Mouse (Mus musculus) liver, embryonic 14.5 days (tissue): ENCODE data around the gene Rsph14. TPM values are rescaled to one million over a fixed set of nuclear protein-coding genes. Genes with fewer than 3 reads are reported as not detected.
A peak's percentile ranks its signal among the peaks of the same experiment; 100 is the strongest.
"Not testable (repeated sequence)": the region's sequence is repeated elsewhere in the genome, so short reads cannot be mapped to it uniquely, and the experiment has no call there.

Source experiments
- ATAC-seq: fragments of 200-750 bp; cut with Nextera tagmentation; 2 replicates; pipeline ENCODE4 v1.8.0; 2017; ENCODE audit warnings: moderate number of reproducible peaks, mild to moderate bottlenecking, moderate library complexity; ENCODE audit not compliant: insufficient read depth
- DNase-seq, 3 experiments: peaks; one replicate each; pipeline ENCODE4 v3.0.0-alpha.2; 2012 to 2013; ENCODE audit warnings: low read depth in 3 of 3, low spot score in 3 of 3
- H3K27ac ChIP-seq: fragments of 300-500 bp; sonication (generic); 2 replicates; pipeline ENCODE4 v1.5.1; 2014; ENCODE audit warnings: moderate library complexity, mild to moderate bottlenecking, control low read depth, inconsistent platforms
- H3K27me3 ChIP-seq: fragments of 300-500 bp; sonication (generic); 2 replicates; pipeline ENCODE4 v1.6.1; 2014; ENCODE audit warnings: mild to moderate bottlenecking, low read length, moderate library complexity; ENCODE audit not compliant: control insufficient read depth, insufficient read depth
- H3K36me3 ChIP-seq: fragments of 300-500 bp; sonication (generic); replicated peaks from 2 replicates; pipeline ENCODE4 v1.6.1; 2014; ENCODE audit warnings: low read depth; ENCODE audit not compliant: control insufficient read depth, insufficient read depth
- H3K4me1 ChIP-seq, 2 experiments: fragments of 200-500 bp in 1 of 2; fragments of 300-500 bp in 1 of 2; sonication (generic) in 1 of 2; replicated peaks; 2 replicates each; pipeline ENCODE4 v1.6.1; 2012 to 2014; ENCODE audit warnings: antibody characterized with exemption in 1 of 2, inconsistent platforms in 1 of 2, low read length in 1 of 2; ENCODE audit not compliant: control insufficient read depth in 2 of 2, insufficient read depth in 2 of 2
- H3K4me2 ChIP-seq: fragments of 300-500 bp; sonication (generic); 2 replicates; pipeline ENCODE4 v1.6.1; 2014; ENCODE audit warnings: low read depth, mild to moderate bottlenecking, control low read depth, moderate library complexity
- H3K4me3 ChIP-seq, 2 experiments: fragments of 200-500 bp in 1 of 2; fragments of 300-500 bp in 1 of 2; sonication (generic) in 1 of 2; 2 replicates each; pipeline ENCODE4 v1.5.1; 2012 to 2014; ENCODE audit warnings: low read depth in 2 of 2, low read length in 2 of 2, mild to moderate bottlenecking in 2 of 2, control low read depth in 1 of 2, inconsistent platforms in 1 of 2, moderate library complexity in 1 of 2; ENCODE audit not compliant: insufficient read depth in 1 of 2
- H3K9ac ChIP-seq: fragments of 300-500 bp; sonication (generic); replicated peaks from 2 replicates; pipeline ENCODE4 v1.6.1; 2014; ENCODE audit warnings: mild to moderate bottlenecking, control low read depth, moderate library complexity
- H3K9me3 ChIP-seq: fragments of 300-500 bp; sonication (generic); 2 replicates; pipeline ENCODE4 v1.6.1; 2016; ENCODE audit warnings: low read length, mixed read lengths; ENCODE audit not compliant: control insufficient read depth
- CTCF ChIP-seq: IDR thresholded peaks from 2 replicates; pipeline ENCODE4 v1.5.1; 2016; ENCODE audit warnings: antibody characterized with exemption, low read depth, control low read depth
- EP300 ChIP-seq: IDR thresholded peaks from 2 replicates; pipeline ENCODE4 v1.6.1; 2016; ENCODE audit warnings: antibody characterized with exemption, low read depth
- WGBS: fragments of 180-500 bp; shearing (Covaris S2); extraction: QIAGEN DNeasy Blood & Tissue Kit; methylation state at CpG from one replicate; pipeline ENCODE4 v1.1.7; 2014; ENCODE audit not compliant: insufficient replicate concordance; 5-methylcytosine and 5-hydroxymethylcytosine counted together
- polyA plus RNA-seq, 2 experiments: library from polyadenylated mRNA; depleted of rRNA in 1 of 2; stranded (reverse) in 1 of 2; unstranded in 1 of 2; fragments of >200 nt; fragmentation: Nextera tagmentation in 1 of 2; extraction: Ambion mirVana in 1 of 2; gene quantifications; 2 replicates each; pipeline versions ENCODE4 v1.2.1 to v1.2.3; 2012 to 2014

The Rsph14 gene
- polyA plus RNA-seq, 2 experiments = not detected

- DNase-seq (no peak), ATAC-seq (no peak)
- TF ChIP-seq EP300 (no peak), CTCF (no peak)
- no peaks in the 10 kb centered on the region for H3K36me3 ChIP-seq
- H3K27me3 ChIP-seq = no peaks in the 10 kb centered on the region
- H3K4me1 ChIP-seq = peaks cover 0 to 18% of the 10 kb centered on the region in 2 experiments; a peak in 2 of 4 replicates
- H3K27ac ChIP-seq = no peak overlapping the region
- H3K9ac ChIP-seq = no peak overlapping the region
- H3K4me3 ChIP-seq = no peak overlapping the region
- 68% methylated on average over 15 of the region's 15 CpGs for WGBS
- H3K4me2 ChIP-seq = no peak overlapping the region
- H3K9me3 ChIP-seq = no peaks in the 10 kb centered on the region
These were observed 13.4 kb upstream of the Rsph14 start for GRCm38 (mm10) chr10:75045831-75046230.

GRCm38 (mm10) chr10:75044459-75044858 lies 12.1 kb upstream of the Rsph14 start:
- no peak overlapping the region for H3K4me3 ChIP-seq
- no peak overlapping the region for H3K27ac ChIP-seq
- WGBS = 14% methylated on average over 7 of the region's 7 CpGs
- H3K9me3 ChIP-seq = no peaks in the 10 kb centered on the region
- H3K36me3 ChIP-seq = no peaks in the 10 kb centered on the region
- H3K4me2 ChIP-seq = no peak overlapping the region
- H3K9ac ChIP-seq = no peak overlapping the region
- H3K27me3 ChIP-seq = no peaks in the 10 kb centered on the region
- no peak for TF ChIP-seq EP300
- TF ChIP-seq CTCF = no peak
- ATAC-seq (peak; percentile 59), DNase-seq (no peak)
- peaks cover 0 to 18% of the 10 kb centered on the region in 2 experiments; a peak in 2 of 4 replicates for H3K4me1 ChIP-seq

GRCm38 (mm10) chr10:75042060-75042459 lies 9.7 kb upstream of the Rsph14 start:
- H3K4me3 ChIP-seq, H3K9ac ChIP-seq, H3K9me3 ChIP-seq, H3K27ac ChIP-seq, H3K27me3 ChIP-seq, H3K4me2 ChIP-seq, H3K36me3 ChIP-seq: not testable (repeated sequence)
- DNase-seq (peak in 1 of 3 experiments; percentile 44), ATAC-seq (0 out of 2 replicates have a peak, but pooled peaks have one; percentile 36)
- peaks cover 0 to 20% of the 10 kb centered on the region in 2 experiments; a peak in 2 of 4 replicates for H3K4me1 ChIP-seq
- 5% methylated on average over 1 of the region's 1 CpGs for WGBS

- DNase-seq = peak; percentile 58 to 61 (median 60)
- Histone ChIP-seq H3K9ac (no peak within 1 kb of the TSS), H3K27ac (no peak within 1 kb of the TSS)
These were observed 4.5 kb upstream of the Rsph14 start, which contains the start of gene Rab36 for GRCm38 (mm10) chr10:75036883-75037379. Rab36 (plus strand) TSS chr10:75037058.

GRCm38 (mm10) chr10:75031345-75032114 lies 856 bp downstream of the Rsph14 start:
- Histone ChIP-seq H3K27me3 (no peaks in the 10 kb centered on the region), H3K9me3 (no peaks in the 10 kb centered on the region), H3K4me2 (no peak overlapping the region), H3K36me3 (no peaks in the 10 kb centered on the region), H3K27ac (no peak overlapping the region), H3K9ac (no peak overlapping the region), H3K4me1 (peaks cover 0 to 22% of the 10 kb centered on the region in 2 experiments; a peak in 3 of 4 replicates), H3K4me3 (no peak overlapping the region)
- no peak for TF ChIP-seq CTCF
- TF ChIP-seq EP300 = no peak
- ATAC-seq (no peak), DNase-seq (no peak)
- 54% methylated on average over 5 of the region's 5 CpGs for WGBS

More at GRCm38 (mm10) chr10:75036883-75037379, 4.5 kb upstream of the Rsph14 start, which contains the start of gene Rab36:
- H3K36me3 ChIP-seq = no peaks in the 10 kb centered on the region
- no peaks in the 10 kb centered on the region; the same call in 1 of the 2 replicates for H3K27me3 ChIP-seq
- TF ChIP-seq EP300 (no peak), CTCF (no peak)
- WGBS = under 1% methylated on average over 36 of the region's 36 CpGs
- no peaks in the 10 kb centered on the region for H3K9me3 ChIP-seq
- peak within 1 kb of the TSS; percentile 37 to 40 for H3K4me3 ChIP-seq
- peak within 1 kb of the TSS; percentile 34 for H3K4me2 ChIP-seq
- peaks cover 0 to 8% of the 10 kb centered on the region in 2 experiments; a peak in 2 of 4 replicates for H3K4me1 ChIP-seq
- peak; percentile 89 for ATAC-seq
